Mouse (Mus musculus): Measurements from ENCODE around the gene Ctsk. TPM values are rescaled to one million over a fixed set of nuclear protein-coding genes. Genes with fewer than 3 reads are reported as not detected.

The Ctsk gene
- polyA plus RNA-seq, 1 experiment: 0.11 TPM

GRCm38 (mm10) chr3:95509348-95509747, 10.3 kb downstream of the Ctsk start:
- Histone ChIP-seq H3K4me2 (ENCODE audit: low read depth) (no peak overlapping the region), H3ac (ENCODE audit: control insufficient read depth, insufficient read length) (no peak overlapping the region), H3K36me3 (ENCODE audit: control insufficient read depth, insufficient read depth) (no peaks in the 10 kb centered on the region), H3K4me3 (no peak overlapping the region), H3K27me3 (ENCODE audit: control insufficient read depth, insufficient read depth, insufficient read length) (no peaks in the 10 kb centered on the region), H3K79me2 (ENCODE audit: control insufficient read depth, insufficient read depth) (no peaks in the 10 kb centered on the region)
- TF ChIP-seq MYOD1 (IDR thresholded peaks at IDR 0.05; ENCODE audit: control insufficient read depth in 1 of 3, insufficient read length in 2 of 3, low read depth in 2 of 3) (no peak), POLR2AphosphoS2 (IDR thresholded peaks at IDR 0.05; ENCODE audit: insufficient read length, low read depth) (no peak), TCF3 (IDR thresholded peaks at IDR 0.05; ENCODE audit: insufficient read length, low read depth) (no peak), USF1 (IDR thresholded peaks at IDR 0.05; ENCODE audit: low read depth) (no peak), CEBPB (IDR thresholded peaks at IDR 0.05; ENCODE audit: insufficient read depth, poor library complexity, severe bottlenecking) (no peak), MYOG (IDR thresholded peaks at IDR 0.05; ENCODE audit: control insufficient read depth in 1 of 3, insufficient read depth in 1 of 3, insufficient read length in 2 of 3, low read depth in 2 of 3) (no peak), MAX (IDR thresholded peaks at IDR 0.05; ENCODE audit: low read depth) (no peak), E2F4 (IDR thresholded peaks at IDR 0.05; ENCODE audit: insufficient read depth) (no peak), SRF (IDR thresholded peaks at IDR 0.05; ENCODE audit: control insufficient read depth, insufficient read length, low read depth) (no peak), TCF12 (IDR thresholded peaks at IDR 0.05; ENCODE audit: insufficient read depth, poor library complexity, severe bottlenecking) (no peak), REST (IDR thresholded peaks at IDR 0.05; ENCODE audit: insufficient read depth, insufficient read length) (no peak), POLR2A (IDR thresholded peaks at IDR 0.05; ENCODE audit: insufficient read length, low read depth) (no peak)

- Histone ChIP-seq H3K27me3 (ENCODE audit: control insufficient read depth, insufficient read depth, insufficient read length) (no peaks in the 10 kb centered on the region), H3K36me3 (ENCODE audit: control insufficient read depth, insufficient read depth) (no peaks in the 10 kb centered on the region), H3K4me3 (no peak overlapping the region), H3K4me2 (ENCODE audit: low read depth) (no peak overlapping the region), H3K79me2 (ENCODE audit: control insufficient read depth, insufficient read depth) (no peaks in the 10 kb centered on the region), H3ac (ENCODE audit: control insufficient read depth, insufficient read length) (no peak overlapping the region)
- TF ChIP-seq CEBPB (IDR thresholded peaks at IDR 0.05; ENCODE audit: insufficient read depth, poor library complexity, severe bottlenecking) (no peak), TCF3 (IDR thresholded peaks at IDR 0.05; ENCODE audit: insufficient read length, low read depth) (no peak), MAX (IDR thresholded peaks at IDR 0.05; ENCODE audit: low read depth) (no peak), POLR2AphosphoS2 (IDR thresholded peaks at IDR 0.05; ENCODE audit: insufficient read length, low read depth) (no peak), E2F4 (IDR thresholded peaks at IDR 0.05; ENCODE audit: insufficient read depth) (no peak), MYOG (IDR thresholded peaks at IDR 0.05; ENCODE audit: control insufficient read depth in 1 of 3, insufficient read depth in 1 of 3, insufficient read length in 2 of 3, low read depth in 2 of 3) (no peak), SRF (IDR thresholded peaks at IDR 0.05; ENCODE audit: control insufficient read depth, insufficient read length, low read depth) (no peak), MYOD1 (IDR thresholded peaks at IDR 0.05; ENCODE audit: control insufficient read depth in 1 of 3, insufficient read length in 2 of 3, low read depth in 2 of 3) (no peak), TCF12 (IDR thresholded peaks at IDR 0.05; ENCODE audit: insufficient read depth, poor library complexity, severe bottlenecking) (no peak), POLR2A (IDR thresholded peaks at IDR 0.05; ENCODE audit: insufficient read length, low read depth) (no peak), USF1 (IDR thresholded peaks at IDR 0.05; ENCODE audit: low read depth) (no peak), REST (IDR thresholded peaks at IDR 0.05; ENCODE audit: insufficient read depth, insufficient read length) (no peak)
These were observed 12.6 kb downstream of the Ctsk start for GRCm38 (mm10) chr3:95511611-95512180.

GRCm38 (mm10) chr3:95516614-95517041, 17.6 kb downstream of the Ctsk start:
- no peak overlapping the region for H3K4me2 ChIP-seq (ENCODE audit: low read depth)
- no peaks in the 10 kb centered on the region for H3K27me3 ChIP-seq (ENCODE audit: control insufficient read depth, insufficient read depth, insufficient read length)
- no peaks in the 10 kb centered on the region for H3K36me3 ChIP-seq (ENCODE audit: control insufficient read depth, insufficient read depth)
- H3K79me2 ChIP-seq (ENCODE audit: control insufficient read depth, insufficient read depth): no peaks in the 10 kb centered on the region
- TF ChIP-seq USF1 (IDR thresholded peaks at IDR 0.05; ENCODE audit: low read depth) (no peak), MYOD1 (IDR thresholded peaks at IDR 0.05; ENCODE audit: control insufficient read depth in 1 of 3, insufficient read length in 2 of 3, low read depth in 2 of 3) (no peak), TCF12 (IDR thresholded peaks at IDR 0.05; ENCODE audit: insufficient read depth, poor library complexity, severe bottlenecking) (no peak), SRF (IDR thresholded peaks at IDR 0.05; ENCODE audit: control insufficient read depth, insufficient read length, low read depth) (no peak), POLR2AphosphoS2 (IDR thresholded peaks at IDR 0.05; ENCODE audit: insufficient read length, low read depth) (no peak), CEBPB (IDR thresholded peaks at IDR 0.05; ENCODE audit: insufficient read depth, poor library complexity, severe bottlenecking) (no peak), MAX (IDR thresholded peaks at IDR 0.05; ENCODE audit: low read depth) (no peak), TCF3 (IDR thresholded peaks at IDR 0.05; ENCODE audit: insufficient read length, low read depth) (no peak), REST (IDR thresholded peaks at IDR 0.05; ENCODE audit: insufficient read depth, insufficient read length) (no peak), POLR2A (IDR thresholded peaks at IDR 0.05; ENCODE audit: insufficient read length, low read depth) (no peak), E2F4 (IDR thresholded peaks at IDR 0.05; ENCODE audit: insufficient read depth) (no peak), MYOG (IDR thresholded peaks at IDR 0.05; ENCODE audit: control insufficient read depth in 1 of 3, insufficient read depth in 1 of 3, insufficient read length in 2 of 3, low read depth in 2 of 3) (no peak)
- H3ac ChIP-seq (ENCODE audit: control insufficient read depth, insufficient read length): no peak overlapping the region
- no peak overlapping the region for H3K4me3 ChIP-seq

GRCm38 (mm10) chr3:95517493-95517898, 18.4 kb downstream of the Ctsk start:
- no peak overlapping the region for H3ac ChIP-seq (ENCODE audit: control insufficient read depth, insufficient read length)
- H3K36me3 ChIP-seq (ENCODE audit: control insufficient read depth, insufficient read depth): no peaks in the 10 kb centered on the region
- no peaks in the 10 kb centered on the region for H3K79me2 ChIP-seq (ENCODE audit: control insufficient read depth, insufficient read depth)
- H3K27me3 ChIP-seq (ENCODE audit: control insufficient read depth, insufficient read depth, insufficient read length): no peaks in the 10 kb centered on the region
- peak overlapping the region; percentile 16 for H3K4me2 ChIP-seq (ENCODE audit: low read depth)
- no peak overlapping the region for H3K4me3 ChIP-seq
- TF ChIP-seq MYOG (IDR thresholded peaks at IDR 0.05; ENCODE audit: control insufficient read depth in 1 of 3, insufficient read depth in 1 of 3, insufficient read length in 2 of 3, low read depth in 2 of 3) (no peak), POLR2A (IDR thresholded peaks at IDR 0.05; ENCODE audit: insufficient read length, low read depth) (no peak), E2F4 (IDR thresholded peaks at IDR 0.05; ENCODE audit: insufficient read depth) (no peak), MYOD1 (IDR thresholded peaks at IDR 0.05; ENCODE audit: control insufficient read depth in 1 of 3, insufficient read length in 2 of 3, low read depth in 2 of 3) (no peak), MAX (IDR thresholded peaks at IDR 0.05; ENCODE audit: low read depth) (no peak), REST (IDR thresholded peaks at IDR 0.05; ENCODE audit: insufficient read depth, insufficient read length) (no peak), TCF3 (IDR thresholded peaks at IDR 0.05; ENCODE audit: insufficient read length, low read depth) (no peak), USF1 (IDR thresholded peaks at IDR 0.05; ENCODE audit: low read depth) (no peak), CEBPB (IDR thresholded peaks at IDR 0.05; ENCODE audit: insufficient read depth, poor library complexity, severe bottlenecking) (no peak), POLR2AphosphoS2 (IDR thresholded peaks at IDR 0.05; ENCODE audit: insufficient read length, low read depth) (no peak), SRF (IDR thresholded peaks at IDR 0.05; ENCODE audit: control insufficient read depth, insufficient read length, low read depth) (no peak), TCF12 (IDR thresholded peaks at IDR 0.05; ENCODE audit: insufficient read depth, poor library complexity, severe bottlenecking) (no peak)
